Mouse (Mus musculus): ENCODE measurements at regions not wholly inside any gene's neighbourhood (a gene's known extent, or its start where the extent isn't known, plus 50 kb on each side); places are given as distances from the start of the nearest gene placed in this dataset.
"Not testable (repeated sequence)": the region's sequence is repeated elsewhere in the genome, so short reads cannot be mapped to it uniquely, and the experiment has no call there.

GRCm38 (mm10) chr13:32465787-32466186, 127.2 kb upstream of the Gmds start:
- no peak for ATAC-seq
- no peak for DNase-seq (ENCODE audit: low read depth, low spot score)
- CTCF ChIA-PET: interaction anchor here (1.5 to 1.7 kb wide), 2 partner anchors 9 to 16 kb away, joined by 4 read pairs; no protein-coding TSS in a partner anchor
- H3K27me3 ChIP-seq: no peaks in the 10 kb centered on the region
- POLR2A ChIA-PET: interaction anchor here (0.7 kb wide), 1 partner anchor 23 kb away, joined by 6 read pairs; no protein-coding TSS in a partner anchor
- TF ChIP-seq CTCF (IDR thresholded peaks at IDR 0.05): no peak
- in situ Hi-C loops (cut with MboI; ENCODE audit: low pct_unique_long_range_greater_than_20kb): no loop called here

DNA sequence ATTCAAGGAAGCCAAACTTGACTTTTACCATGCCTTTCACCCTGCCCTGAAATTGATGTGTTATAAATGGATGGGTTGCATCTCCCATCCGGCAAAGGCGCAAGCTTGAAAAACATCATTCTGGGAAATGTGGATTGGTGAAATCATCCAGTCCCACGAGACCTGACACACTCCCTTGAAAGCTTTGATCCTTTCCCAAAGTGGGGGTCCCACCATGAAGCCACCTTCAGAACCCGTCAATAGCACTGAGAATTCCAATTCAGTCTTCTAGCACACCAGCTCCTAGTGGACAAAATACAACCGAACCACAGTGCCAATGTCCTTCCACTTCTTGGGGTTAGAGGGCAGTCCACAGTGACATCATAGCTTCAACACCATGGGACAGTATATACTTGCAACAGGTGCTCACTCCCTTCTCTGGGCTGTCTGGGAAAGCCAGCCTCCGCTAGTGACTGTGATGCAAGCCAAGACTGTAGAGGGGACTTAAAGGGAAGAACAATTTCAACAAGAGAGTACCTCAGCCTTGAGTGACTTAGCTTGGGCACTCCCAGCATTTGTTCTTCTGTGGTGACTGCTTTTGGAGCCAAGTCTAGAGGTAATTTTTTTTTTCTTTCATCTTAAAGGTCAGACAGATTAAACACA, 126.6 kb upstream of the Gmds start:
- POLR2A ChIA-PET: no interaction called here
- DNase-seq (ENCODE audit: low read depth, low spot score): no peak
- CTCF ChIA-PET: interaction anchor here (1.5 to 1.7 kb wide), 2 partner anchors 9 to 15 kb away, joined by 4 read pairs; no protein-coding TSS in a partner anchor
- no peak for ATAC-seq
- no peaks in the 10 kb centered on the region for H3K27me3 ChIP-seq
- TF ChIP-seq CTCF (IDR thresholded peaks at IDR 0.05): no peak
- in situ Hi-C loops (cut with MboI; ENCODE audit: low pct_unique_long_range_greater_than_20kb): no loop called here

DNA sequence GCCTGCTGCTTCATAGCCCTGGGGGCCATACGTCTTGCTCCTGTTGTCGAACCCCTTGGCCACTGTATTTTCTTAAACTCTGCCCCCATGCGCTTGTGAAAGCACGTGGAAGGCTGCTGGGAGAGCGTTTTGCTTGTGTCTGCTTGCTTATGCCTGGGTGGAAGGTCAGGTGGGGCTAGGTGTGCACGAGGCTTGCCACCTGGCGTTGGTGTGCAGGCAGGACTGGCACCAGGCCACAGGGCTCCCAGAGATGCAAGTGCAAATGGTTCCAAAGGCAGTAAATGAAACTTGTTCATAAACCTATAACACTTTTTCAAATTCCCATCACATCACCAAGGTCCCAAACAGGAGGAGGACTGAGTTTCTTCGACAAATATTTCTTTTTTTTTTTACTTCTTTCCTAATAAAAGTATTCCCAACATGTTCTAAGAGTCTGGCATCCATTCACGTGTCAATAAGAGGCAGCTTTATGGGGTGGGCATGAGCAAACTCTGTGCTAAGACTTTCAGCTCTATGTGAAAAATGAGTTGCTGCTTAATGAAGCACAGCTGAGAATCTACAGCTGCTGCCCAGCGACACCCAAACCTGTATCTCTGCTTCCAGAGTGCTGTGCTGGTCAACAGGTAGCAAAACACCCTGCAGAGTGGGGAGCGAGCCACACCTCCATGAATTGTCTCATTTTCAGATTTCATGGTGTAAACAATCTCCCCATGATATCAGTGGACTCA, 116.0 kb upstream of the Gmds start:
- ChIA-PET POLR2A (no interaction called here), CTCF (no interaction called here)
- no peak for TF ChIP-seq CTCF (IDR thresholded peaks at IDR 0.05)
- in situ Hi-C loops (cut with MboI; ENCODE audit: low pct_unique_long_range_greater_than_20kb): no loop called here
- H3K27me3 ChIP-seq: no peaks in the 10 kb centered on the region
- no peak for DNase-seq (ENCODE audit: low read depth, low spot score)
- no peak for ATAC-seq

GRCm38 (mm10) chr13:32449710-32450417, 111.3 kb upstream of the Gmds start:
- ChIA-PET CTCF (interaction anchor here (0.9 kb wide), 2 partner anchors 10 to 16 kb away, joined by 3 to 4 read pairs; no protein-coding TSS in a partner anchor), POLR2A (no interaction called here)
- no peaks in the 10 kb centered on the region for H3K27me3 ChIP-seq

GRCm38 (mm10) chr13:32444531-32444930, 106.0 kb upstream of the Gmds start:
- ChIA-PET POLR2A (no interaction called here), CTCF (interaction anchor here (1.1 kb wide), 1 partner anchor 13 kb away, joined by 3 read pairs; no protein-coding TSS in a partner anchor)
- no peaks in the 10 kb centered on the region for H3K27me3 ChIP-seq
- ATAC-seq (no peak), DNase-seq (ENCODE audit: low read depth, low spot score) (no peak)
- TF ChIP-seq CTCF (IDR thresholded peaks at IDR 0.05): no peak
- in situ Hi-C loops (cut with MboI; ENCODE audit: low pct_unique_long_range_greater_than_20kb): no loop called here

More at GRCm38 (mm10) chr13:32449710-32450417, 111.3 kb upstream of the Gmds start:
- TF ChIP-seq CTCF (IDR thresholded peaks at IDR 0.05): no peak
- ATAC-seq (peak; percentile 31), DNase-seq (ENCODE audit: low read depth, low spot score) (peak; percentile 31)
- in situ Hi-C loops (cut with MboI; ENCODE audit: low pct_unique_long_range_greater_than_20kb): no loop called here

DNA sequence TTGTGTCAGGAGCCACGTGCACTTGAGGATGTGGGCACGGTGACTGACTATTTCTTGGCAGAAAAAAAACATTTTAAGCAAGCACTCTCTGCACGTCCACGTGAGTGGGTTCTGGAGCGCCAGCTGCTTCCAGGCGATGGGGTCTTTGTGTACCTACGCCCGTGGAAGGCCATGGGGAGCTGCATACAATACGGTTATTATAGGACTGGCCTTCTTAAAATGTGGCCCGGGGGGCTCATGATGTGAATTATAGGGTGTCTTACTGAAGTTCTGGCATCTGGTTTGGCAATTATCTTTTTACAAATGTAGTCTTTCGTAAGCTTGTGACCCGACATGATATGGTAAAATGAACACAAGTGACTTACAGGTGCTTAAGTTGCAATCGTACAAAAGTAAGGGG, 103.5 kb upstream of the Gmds start:
- POLR2A ChIA-PET: no interaction called here
- ATAC-seq (no peak), DNase-seq (ENCODE audit: low read depth, low spot score) (no peak)
- H3K27me3 ChIP-seq: no peaks in the 10 kb centered on the region
- CTCF ChIA-PET: no interaction called here
- in situ Hi-C loops (cut with MboI; ENCODE audit: low pct_unique_long_range_greater_than_20kb): no loop called here
- TF ChIP-seq CTCF (IDR thresholded peaks at IDR 0.05): no peak

GRCm38 (mm10) chr13:32435136-32435535, 96.6 kb upstream of the Gmds start:
- DNase-seq (ENCODE audit: low read depth, low spot score) (no peak), ATAC-seq (no peak)
- TF ChIP-seq CTCF (IDR thresholded peaks at IDR 0.05): no peak
- in situ Hi-C loops (cut with MboI; ENCODE audit: low pct_unique_long_range_greater_than_20kb): no loop called here
- no peaks in the 10 kb centered on the region for H3K27me3 ChIP-seq
- ChIA-PET POLR2A (no interaction called here), CTCF (no interaction called here)

GRCm38 (mm10) chr13:32428482-32428881, 89.9 kb upstream of the Gmds start:
- ATAC-seq (no peak), DNase-seq (ENCODE audit: low read depth, low spot score) (peak; percentile 34)
- POLR2A ChIA-PET: interaction anchor here (0.6 kb wide), 1 partner anchor 60 kb away, joined by 3 read pairs; no protein-coding TSS in a partner anchor
- CTCF ChIA-PET: interaction anchor here (0.8 kb wide), 1 partner anchor 18 kb away, joined by 3 read pairs; no protein-coding TSS in a partner anchor
- in situ Hi-C loops (cut with MboI; ENCODE audit: low pct_unique_long_range_greater_than_20kb): no loop called here
- no peak for TF ChIP-seq CTCF (IDR thresholded peaks at IDR 0.05)
- H3K27me3 ChIP-seq: no peaks in the 10 kb centered on the region

GRCm38 (mm10) chr13:32426906-32427305, 88.4 kb upstream of the Gmds start:
- POLR2A ChIA-PET: no interaction called here
- CTCF ChIA-PET: no interaction called here
- in situ Hi-C loops (cut with MboI; ENCODE audit: low pct_unique_long_range_greater_than_20kb): no loop called here
- no peak for TF ChIP-seq CTCF (IDR thresholded peaks at IDR 0.05)
- DNase-seq (ENCODE audit: low read depth, low spot score) (no peak), ATAC-seq (no peak)
- H3K27me3 ChIP-seq: no peaks in the 10 kb centered on the region

DNA sequence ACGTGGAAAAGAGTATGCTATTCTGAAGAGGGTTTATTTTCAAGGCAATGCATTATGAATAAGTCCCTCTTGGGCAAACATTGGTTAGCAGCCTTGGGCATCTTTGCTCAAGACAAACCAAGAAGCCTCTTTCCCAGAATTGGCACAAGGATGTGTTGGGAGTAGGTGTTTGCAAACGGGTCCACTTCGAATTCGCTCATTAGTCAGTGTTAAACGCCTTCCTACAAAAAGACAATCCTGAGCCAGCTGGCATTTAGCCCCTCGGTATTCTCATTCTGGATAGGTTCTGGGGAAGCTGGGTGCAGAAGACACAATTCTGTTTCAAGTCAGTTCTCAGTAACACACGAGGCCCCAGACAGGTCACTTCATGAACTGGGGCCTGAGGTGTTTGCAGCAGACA, 87.7 kb upstream of the Gmds start:
- TF ChIP-seq CTCF (IDR thresholded peaks at IDR 0.05): no peak
- CTCF ChIA-PET: no interaction called here

DNA sequence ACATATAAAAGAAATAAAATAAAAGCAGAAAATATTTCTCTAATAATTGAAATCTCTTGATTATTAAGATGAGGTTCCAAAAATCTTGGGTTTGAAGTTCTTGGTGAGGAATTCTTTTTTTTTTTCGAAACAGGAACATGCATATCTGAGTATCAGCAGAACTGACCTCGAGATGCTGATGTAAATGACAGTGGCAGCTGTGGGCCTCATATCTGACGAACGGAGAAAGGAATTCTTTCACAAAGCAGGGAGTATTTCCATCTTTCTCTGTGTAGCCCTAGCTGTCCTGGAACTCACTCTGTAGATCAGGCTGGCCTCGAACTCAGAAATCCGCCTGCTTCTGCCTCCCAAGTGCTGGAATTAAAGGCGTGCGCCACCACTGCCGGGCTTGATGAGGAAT, 86.0 kb upstream of the Gmds start:
- H3K27me3 ChIP-seq; DNase-seq (ENCODE audit: low read depth, low spot score); ATAC-seq; POLR2A ChIA-PET; in situ Hi-C loops (cut with MboI; ENCODE audit: low pct_unique_long_range_greater_than_20kb); CTCF ChIA-PET: not testable (repeated sequence)

More for the DNA sequence above, 87.7 kb upstream of the Gmds start:
- in situ Hi-C loops (cut with MboI; ENCODE audit: low pct_unique_long_range_greater_than_20kb): no loop called here
- POLR2A ChIA-PET: no interaction called here
- ATAC-seq: no peak
- DNase-seq (ENCODE audit: low read depth, low spot score): no peak
- no peaks in the 10 kb centered on the region for H3K27me3 ChIP-seq

Data from Patski (cell line).